Mouse (Mus musculus) right cerebral cortex, postnatal 25 days (tissue): Measurements from ENCODE around the gene Klhl20.
"Not testable (repeated sequence)": the region's sequence is repeated elsewhere in the genome, so short reads cannot be mapped to it uniquely, and the experiment has no call there.

Source experiments
- DNase-seq: peaks from one replicate; pipeline ENCODE4 v3.0.0; 2022

Gene Klhl20

GRCm38 (mm10) chr1:161130726-161131664, at the start of gene Klhl20:
Gene Klhl20, minus strand, starts transcription at chr1:161131511.
- peak; percentile 90 for DNase-seq

GRCm38 (mm10) chr1:161180674-161181073, 49.4 kb upstream of the Klhl20 start:
- no peak for DNase-seq

- DNase-seq, result peak; percentile 70
Observed at GRCm38 (mm10) chr1:161170651-161171050, 39.3 kb upstream of the Klhl20 start.

GRCm38 (mm10) chr1:161160266-161160665, 29.0 kb upstream of the Klhl20 start:
- no peak for DNase-seq

- no peak for DNase-seq
Observed at GRCm38 (mm10) chr1:161159214-161159613, 27.9 kb upstream of the Klhl20 start, which contains the start of gene Tex50. Gene Tex50, minus strand, starts transcription at chr1:161159314.

GRCm38 (mm10) chr1:161156546-161156945, 25.2 kb upstream of the Klhl20 start:
- DNase-seq, result no peak

GRCm38 (mm10) chr1:161151098-161151497, 19.8 kb upstream of the Klhl20 start:
- no peak for DNase-seq

- no peak for DNase-seq
Observed at GRCm38 (mm10) chr1:161147888-161148287, 16.6 kb upstream of the Klhl20 start.

- DNase-seq, result not testable (repeated sequence)
Observed at GRCm38 (mm10) chr1:161145611-161146010, 14.3 kb upstream of the Klhl20 start.

- DNase-seq, result no peak
Observed at GRCm38 (mm10) chr1:161143216-161143615, 11.9 kb upstream of the Klhl20 start.

- peak; percentile 64 for DNase-seq
Observed at GRCm38 (mm10) chr1:161142531-161143159, 11.3 kb upstream of the Klhl20 start, which contains the start of gene Ankrd45. Gene Ankrd45, plus strand, starts transcription at chr1:161142691.

- no peak for DNase-seq
Observed at GRCm38 (mm10) chr1:161140026-161140762, 8.9 kb upstream of the Klhl20 start.

GRCm38 (mm10) chr1:161139496-161139895, 8.2 kb upstream of the Klhl20 start:
- no peak for DNase-seq

- no peak for DNase-seq
Observed at GRCm38 (mm10) chr1:161126461-161126860, 4.8 kb downstream of the Klhl20 start.

GRCm38 (mm10) chr1:161122661-161123418, 8.5 kb downstream of the Klhl20 start:
- no peak for DNase-seq

- no peak for DNase-seq
Observed at GRCm38 (mm10) chr1:161114591-161114990, 16.7 kb downstream of the Klhl20 start.

- no peak for DNase-seq
Observed at GRCm38 (mm10) chr1:161109216-161109615, 22.1 kb downstream of the Klhl20 start.

- no peak for DNase-seq
Observed at GRCm38 (mm10) chr1:161103842-161104241, 27.5 kb downstream of the Klhl20 start.

GRCm38 (mm10) chr1:161099721-161100405, 31.4 kb downstream of the Klhl20 start:
- DNase-seq, result no peak

- DNase-seq, result no peak
Observed at GRCm38 (mm10) chr1:161077243-161077642, 54.1 kb downstream of the Klhl20 start.

GRCm38 (mm10) chr1:161076238-161076637, 55.1 kb downstream of the Klhl20 start:
- no peak for DNase-seq

- DNase-seq, result no peak
Observed at GRCm38 (mm10) chr1:161071272-161071620, 60.1 kb downstream of the Klhl20 start.
